Mouse (Mus musculus): ENCODE data around the gene Scin. TPM values are rescaled to one million over a fixed set of nuclear protein-coding genes. Genes with fewer than 3 reads are reported as not detected.

Scin gene
- polyA plus RNA-seq, 1 experiment: 0.25 TPM

GRCm38 (mm10) chr12:40154188-40154587 lies 20.2 kb upstream of the Scin start:
- Histone ChIP-seq H3K27ac (ENCODE audit: insufficient read depth, low read length) (no peak overlapping the region), H3K4me3 (replicated peaks; ENCODE audit: insufficient read depth, low read depth, low read length) (no peak overlapping the region), H3K4me1 (ENCODE audit: control insufficient read depth, insufficient read depth, low read length) (no peaks in the 10 kb centered on the region), H3K27me3 (ENCODE audit: control insufficient read depth, insufficient read depth, low read length) (no peaks in the 10 kb centered on the region)
- TF ChIP-seq POLR2A (IDR thresholded peaks at IDR 0.05; ENCODE audit: borderline replicate concordance, insufficient read depth, low read length) (no peak), CTCF (IDR thresholded peaks at IDR 0.05; ENCODE audit: borderline replicate concordance, insufficient read depth, low read depth, low read length) (no peak)
- 94% methylated on average over 6 of the region's 6 CpGs for WGBS
- no peak for DNase-seq

- no peak for DNase-seq
- H3K27me3 ChIP-seq (ENCODE audit: control insufficient read depth, insufficient read depth, low read length): no peaks in the 10 kb centered on the region
- no peak overlapping the region for H3K4me3 ChIP-seq (replicated peaks; ENCODE audit: insufficient read depth, low read depth, low read length)
- no peak overlapping the region for H3K27ac ChIP-seq (ENCODE audit: insufficient read depth, low read length)
- no peaks in the 10 kb centered on the region for H3K4me1 ChIP-seq (ENCODE audit: control insufficient read depth, insufficient read depth, low read length)
- TF ChIP-seq POLR2A (IDR thresholded peaks at IDR 0.05; ENCODE audit: borderline replicate concordance, insufficient read depth, low read length): no peak
- no peak for TF ChIP-seq CTCF (IDR thresholded peaks at IDR 0.05; ENCODE audit: borderline replicate concordance, insufficient read depth, low read depth, low read length)
- WGBS: 82% methylated on average over 8 of the region's 8 CpGs
Measured at GRCm38 (mm10) chr12:40152353-40153069, 18.5 kb upstream of the Scin start.

GRCm38 (mm10) chr12:40147319-40147718 lies 13.3 kb upstream of the Scin start:
- Histone ChIP-seq H3K4me3 (replicated peaks; ENCODE audit: insufficient read depth, low read depth, low read length) (no peak overlapping the region), H3K27ac (ENCODE audit: insufficient read depth, low read length) (no peak overlapping the region), H3K4me1 (ENCODE audit: control insufficient read depth, insufficient read depth, low read length) (no peaks in the 10 kb centered on the region), H3K27me3 (ENCODE audit: control insufficient read depth, insufficient read depth, low read length) (no peaks in the 10 kb centered on the region)
- no peak for DNase-seq
- WGBS: 92% methylated on average over 4 of the region's 4 CpGs
- TF ChIP-seq POLR2A (IDR thresholded peaks at IDR 0.05; ENCODE audit: borderline replicate concordance, insufficient read depth, low read length): no peak
- TF ChIP-seq CTCF (IDR thresholded peaks at IDR 0.05; ENCODE audit: borderline replicate concordance, insufficient read depth, low read depth, low read length): no peak

GRCm38 (mm10) chr12:40146510-40146909 lies 12.5 kb upstream of the Scin start:
- 80% methylated on average over 5 of the region's 5 CpGs for WGBS
- no peak for DNase-seq
- Histone ChIP-seq H3K27me3 (ENCODE audit: control insufficient read depth, insufficient read depth, low read length) (no peaks in the 10 kb centered on the region), H3K4me3 (replicated peaks; ENCODE audit: insufficient read depth, low read depth, low read length) (no peak overlapping the region), H3K4me1 (ENCODE audit: control insufficient read depth, insufficient read depth, low read length) (no peaks in the 10 kb centered on the region), H3K27ac (ENCODE audit: insufficient read depth, low read length) (no peak overlapping the region)
- TF ChIP-seq CTCF (IDR thresholded peaks at IDR 0.05; ENCODE audit: borderline replicate concordance, insufficient read depth, low read depth, low read length): no peak
- TF ChIP-seq POLR2A (IDR thresholded peaks at IDR 0.05; ENCODE audit: borderline replicate concordance, insufficient read depth, low read length): no peak

GRCm38 (mm10) chr12:40140706-40141105 lies 6.7 kb upstream of the Scin start:
- Histone ChIP-seq H3K27ac (ENCODE audit: insufficient read depth, low read length) (no peak overlapping the region), H3K4me3 (replicated peaks; ENCODE audit: insufficient read depth, low read depth, low read length) (no peak overlapping the region), H3K27me3 (ENCODE audit: control insufficient read depth, insufficient read depth, low read length) (no peaks in the 10 kb centered on the region), H3K4me1 (ENCODE audit: control insufficient read depth, insufficient read depth, low read length) (no peaks in the 10 kb centered on the region)
- TF ChIP-seq POLR2A (IDR thresholded peaks at IDR 0.05; ENCODE audit: borderline replicate concordance, insufficient read depth, low read length): no peak
- no peak for TF ChIP-seq CTCF (IDR thresholded peaks at IDR 0.05; ENCODE audit: borderline replicate concordance, insufficient read depth, low read depth, low read length)
- DNase-seq: no peak
- 85% methylated on average over 5 of the region's 5 CpGs for WGBS

- TF ChIP-seq POLR2A (IDR thresholded peaks at IDR 0.05; ENCODE audit: borderline replicate concordance, insufficient read depth, low read length) (no peak), CTCF (IDR thresholded peaks at IDR 0.05; ENCODE audit: borderline replicate concordance, insufficient read depth, low read depth, low read length) (no peak)
- 88% methylated on average over 8 of the region's 8 CpGs for WGBS
- Histone ChIP-seq H3K27me3 (ENCODE audit: control insufficient read depth, insufficient read depth, low read length) (no peaks in the 10 kb centered on the region), H3K27ac (ENCODE audit: insufficient read depth, low read length) (no peak overlapping the region), H3K4me3 (replicated peaks; ENCODE audit: insufficient read depth, low read depth, low read length) (no peak overlapping the region), H3K4me1 (ENCODE audit: control insufficient read depth, insufficient read depth, low read length) (no peaks in the 10 kb centered on the region)
- DNase-seq: no peak
Measured at GRCm38 (mm10) chr12:40139484-40140245, 5.6 kb upstream of the Scin start.

GRCm38 (mm10) chr12:40134529-40134928 lies 501 bp upstream of the Scin start:
- Histone ChIP-seq H3K4me3 (replicated peaks; ENCODE audit: insufficient read depth, low read depth, low read length) (no peak overlapping the region), H3K4me1 (ENCODE audit: control insufficient read depth, insufficient read depth, low read length) (no peaks in the 10 kb centered on the region; the same call in 1 of the 2 replicates), H3K27me3 (ENCODE audit: control insufficient read depth, insufficient read depth, low read length) (peaks cover 3% of the 10 kb centered on the region; the same call in 1 of the 2 replicates), H3K27ac (ENCODE audit: insufficient read depth, low read length) (no peak overlapping the region)
- DNase-seq: no peak
- TF ChIP-seq POLR2A (IDR thresholded peaks at IDR 0.05; ENCODE audit: borderline replicate concordance, insufficient read depth, low read length): no peak
- no peak for TF ChIP-seq CTCF (IDR thresholded peaks at IDR 0.05; ENCODE audit: borderline replicate concordance, insufficient read depth, low read depth, low read length)
- WGBS: 45% methylated on average over 11 of the region's 11 CpGs

- peaks cover 3% of the 10 kb centered on the region; the same call in 1 of the 2 replicates for H3K27me3 ChIP-seq (ENCODE audit: control insufficient read depth, insufficient read depth, low read length)
- WGBS: 18% methylated on average over 10 of the region's 10 CpGs
- TF ChIP-seq POLR2A (IDR thresholded peaks at IDR 0.05; ENCODE audit: borderline replicate concordance, insufficient read depth, low read length) (no peak), CTCF (IDR thresholded peaks at IDR 0.05; ENCODE audit: borderline replicate concordance, insufficient read depth, low read depth, low read length) (no peak)
- H3K27ac ChIP-seq (ENCODE audit: insufficient read depth, low read length): no peak overlapping the region
- DNase-seq: no peak
- no peak overlapping the region for H3K4me3 ChIP-seq (replicated peaks; ENCODE audit: insufficient read depth, low read depth, low read length)
- H3K4me1 ChIP-seq (ENCODE audit: control insufficient read depth, insufficient read depth, low read length): no peaks in the 10 kb centered on the region; the same call in 1 of the 2 replicates
Measured at GRCm38 (mm10) chr12:40133194-40133572, 845 bp downstream of the Scin start.

Data from cerebellum, adult 2 months (tissue).